Mouse (Mus musculus): ENCODE measurements around the gene Fam219b. TPM values are rescaled to one million over a fixed set of nuclear protein-coding genes. Genes with fewer than 3 reads are reported as not detected.

Fam219b gene
- polyA plus RNA-seq, 1 experiment from 2014 or later = 26.6 TPM

GRCm38 (mm10) chr9:57503622-57504380 lies 33.5 kb upstream of the Fam219b start, which contains the start of gene Rpp25:
Gene Rpp25 (plus strand): TSS chr9:57504026.
- Histone ChIP-seq H3K4me1 (replicated peaks; ENCODE audit: control insufficient read depth, insufficient read depth, low read length) (peaks cover 56% of the 10 kb centered on the region), H3K9me3 (ENCODE audit: control insufficient read depth, low read length) (no peaks in the 10 kb centered on the region), H3K4me2 (ENCODE audit: low read length) (peak within 1 kb of the TSS; percentile 72), H3K27me3 (replicated peaks; ENCODE audit: control insufficient read depth, insufficient read depth, low read length) (peaks cover 16% of the 10 kb centered on the region), H3K4me3 (replicated peaks; ENCODE audit: low read length) (peak within 1 kb of the TSS; percentile 51), H3K36me3 (ENCODE audit: control insufficient read depth, insufficient read depth) (no peaks in the 10 kb centered on the region), H3K9ac (replicated peaks; ENCODE audit: low read depth, low read length) (peak within 1 kb of the TSS; percentile 56), H3K27ac (ENCODE audit: low read length) (peak within 1 kb of the TSS; percentile 94)
- peak; percentile 38 for ATAC-seq
- under 1% methylated on average over 46 of the region's 46 CpGs for WGBS

DNA sequence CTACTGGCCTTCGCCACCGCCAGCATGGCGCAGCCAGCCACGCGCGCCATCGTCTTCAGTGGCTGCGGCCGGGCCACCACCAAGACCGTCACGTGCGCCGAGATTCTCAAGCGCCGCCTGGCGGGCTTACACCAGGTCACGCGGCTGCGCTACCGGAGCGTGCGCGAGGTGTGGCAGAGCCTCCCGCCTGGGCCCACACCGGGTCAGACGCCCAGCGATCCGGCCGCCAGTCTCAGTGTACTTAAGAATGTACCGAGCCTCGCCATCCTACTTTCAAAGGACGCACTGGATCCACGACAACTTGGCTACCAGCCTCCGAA lies 33.0 kb upstream of the Fam219b start:
- Histone ChIP-seq H3K4me3 (replicated peaks; ENCODE audit: low read length) (peak overlapping the region; percentile 51), H3K27ac (ENCODE audit: low read length) (no peak overlapping the region), H3K27me3 (replicated peaks; ENCODE audit: control insufficient read depth, insufficient read depth, low read length) (peaks cover 16% of the 10 kb centered on the region), H3K4me1 (replicated peaks; ENCODE audit: control insufficient read depth, insufficient read depth, low read length) (peaks cover 56% of the 10 kb centered on the region), H3K9ac (replicated peaks; ENCODE audit: low read depth, low read length) (peak overlapping the region; percentile 56; the same call in 1 of the 2 replicates), H3K4me2 (ENCODE audit: low read length) (peak overlapping the region; percentile 72), H3K36me3 (ENCODE audit: control insufficient read depth, insufficient read depth) (no peaks in the 10 kb centered on the region), H3K9me3 (ENCODE audit: control insufficient read depth, low read length) (no peaks in the 10 kb centered on the region)
- under 1% methylated on average over 34 of the region's 34 CpGs for WGBS
- peak; percentile 21; the same call in 1 of the 2 replicates for ATAC-seq

GRCm38 (mm10) chr9:57504891-57505290 lies 32.4 kb upstream of the Fam219b start:
- Histone ChIP-seq H3K4me2 (ENCODE audit: low read length) (peak overlapping the region; percentile 72), H3K9ac (replicated peaks; ENCODE audit: low read depth, low read length) (no peak overlapping the region), H3K4me1 (replicated peaks; ENCODE audit: control insufficient read depth, insufficient read depth, low read length) (peaks cover 56% of the 10 kb centered on the region), H3K4me3 (replicated peaks; ENCODE audit: low read length) (peak overlapping the region; percentile 51), H3K9me3 (ENCODE audit: control insufficient read depth, low read length) (no peaks in the 10 kb centered on the region), H3K36me3 (ENCODE audit: control insufficient read depth, insufficient read depth) (no peaks in the 10 kb centered on the region), H3K27ac (ENCODE audit: low read length) (no peak overlapping the region; the same call in 1 of the 2 replicates), H3K27me3 (replicated peaks; ENCODE audit: control insufficient read depth, insufficient read depth, low read length) (peaks cover 16% of the 10 kb centered on the region)
- 50% methylated on average over 10 of the region's 10 CpGs for WGBS
- ATAC-seq = no peak

GRCm38 (mm10) chr9:57505700-57506099 lies 31.6 kb upstream of the Fam219b start:
- Histone ChIP-seq H3K27ac (ENCODE audit: low read length) (peak overlapping the region; percentile 62), H3K36me3 (ENCODE audit: control insufficient read depth, insufficient read depth) (no peaks in the 10 kb centered on the region), H3K9me3 (ENCODE audit: control insufficient read depth, low read length) (no peaks in the 10 kb centered on the region), H3K27me3 (replicated peaks; ENCODE audit: control insufficient read depth, insufficient read depth, low read length) (peaks cover 16% of the 10 kb centered on the region), H3K4me3 (replicated peaks; ENCODE audit: low read length) (no peak overlapping the region), H3K4me2 (ENCODE audit: low read length) (0 out of 2 replicates have a peak overlapping the region, but pooled peaks have one; percentile 2), H3K9ac (replicated peaks; ENCODE audit: low read depth, low read length) (0 out of 2 replicates have a peak overlapping the region, but pooled peaks have one; percentile 3), H3K4me1 (replicated peaks; ENCODE audit: control insufficient read depth, insufficient read depth, low read length) (peaks cover 50% of the 10 kb centered on the region)
- 6% methylated on average over 8 of the region's 8 CpGs for WGBS
- ATAC-seq = peak; percentile 65

DNA sequence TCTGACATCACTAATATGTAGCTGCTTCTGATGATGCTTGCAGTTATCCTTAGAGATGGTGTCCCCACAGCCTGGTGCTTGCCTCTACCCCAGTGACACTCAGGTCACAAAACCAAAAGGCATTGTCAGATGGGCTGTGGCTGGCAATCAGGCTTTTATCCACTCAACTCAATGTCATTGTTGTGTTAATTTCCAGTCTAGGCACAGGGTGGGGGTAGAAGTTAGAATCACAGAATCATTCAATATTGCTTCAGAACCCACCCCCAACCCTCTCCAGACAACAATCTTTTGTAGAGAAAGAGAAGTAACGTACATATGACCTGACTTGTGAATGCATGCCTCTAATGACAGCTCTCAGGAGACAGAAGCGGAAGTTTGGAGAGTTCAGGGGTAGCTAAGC lies 26.8 kb upstream of the Fam219b start:
- ATAC-seq = no peak
- WGBS = 62% methylated on average over 2 of the region's 2 CpGs

GRCm38 (mm10) chr9:57517113-57517512 lies 20.2 kb upstream of the Fam219b start:
- no peaks in the 10 kb centered on the region for H3K36me3 ChIP-seq (ENCODE audit: control insufficient read depth, insufficient read depth)
- H3K4me1 ChIP-seq (replicated peaks; ENCODE audit: control insufficient read depth, insufficient read depth, low read length) = peaks cover 12% of the 10 kb centered on the region
- H3K4me3 ChIP-seq (replicated peaks; ENCODE audit: low read length) = no peak overlapping the region
- no peaks in the 10 kb centered on the region for H3K9me3 ChIP-seq (ENCODE audit: control insufficient read depth, low read length)
- peak; percentile 31; the same call in 1 of the 2 replicates for ATAC-seq
- H3K9ac ChIP-seq (replicated peaks; ENCODE audit: low read depth, low read length) = no peak overlapping the region
- no peak overlapping the region for H3K4me2 ChIP-seq (ENCODE audit: low read length)
- WGBS = 7% methylated on average over 3 of the region's 3 CpGs
- peak overlapping the region; percentile 53 for H3K27ac ChIP-seq (ENCODE audit: low read length)
- H3K27me3 ChIP-seq (replicated peaks; ENCODE audit: control insufficient read depth, insufficient read depth, low read length) = no peaks in the 10 kb centered on the region

More for the DNA sequence above, 26.8 kb upstream of the Fam219b start:
- Histone ChIP-seq H3K36me3 (ENCODE audit: control insufficient read depth, insufficient read depth) (no peaks in the 10 kb centered on the region), H3K9me3 (ENCODE audit: control insufficient read depth, low read length) (no peaks in the 10 kb centered on the region), H3K4me1 (replicated peaks; ENCODE audit: control insufficient read depth, insufficient read depth, low read length) (peaks cover 6% of the 10 kb centered on the region; the same call in 1 of the 2 replicates), H3K9ac (replicated peaks; ENCODE audit: low read depth, low read length) (no peak overlapping the region), H3K4me2 (ENCODE audit: low read length) (no peak overlapping the region), H3K4me3 (replicated peaks; ENCODE audit: low read length) (no peak overlapping the region), H3K27me3 (replicated peaks; ENCODE audit: control insufficient read depth, insufficient read depth, low read length) (0 out of 2 replicates have a peak, but pooled peaks cover 2% of the 10 kb centered on the region), H3K27ac (ENCODE audit: low read length) (no peak overlapping the region)

DNA sequence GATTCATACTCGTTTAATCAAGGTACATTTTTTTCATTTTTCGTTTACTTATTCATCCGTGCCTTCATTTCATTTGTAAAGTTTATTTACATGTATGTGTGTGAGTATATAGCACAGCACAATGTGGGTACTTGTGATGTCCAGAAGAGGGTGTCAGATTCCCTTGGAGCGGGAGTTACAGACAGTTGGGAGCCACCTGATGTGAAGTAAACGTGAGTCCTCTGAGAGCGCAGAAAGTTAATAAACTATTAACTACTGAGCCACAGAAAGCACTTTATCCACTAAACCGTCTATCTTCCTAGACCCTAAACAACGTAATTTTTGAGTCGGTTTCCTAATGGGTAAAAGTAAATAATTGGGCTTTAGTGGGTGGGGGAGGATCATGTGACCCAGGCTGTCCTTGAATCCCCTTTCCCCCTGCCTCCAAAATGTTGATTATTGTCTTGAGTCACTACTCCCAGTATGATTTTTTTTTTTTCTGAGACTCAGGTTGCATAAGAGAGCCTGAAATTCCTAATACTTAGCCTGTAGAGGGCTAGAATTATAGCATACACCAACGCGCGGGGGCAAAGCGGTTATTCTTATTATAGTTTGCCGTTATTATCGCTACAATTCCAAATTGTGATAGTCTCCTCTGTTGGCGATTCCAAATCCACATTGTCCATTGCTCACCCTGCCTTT lies 16.8 kb upstream of the Fam219b start:
- H3K9ac ChIP-seq (replicated peaks; ENCODE audit: low read depth, low read length) = peak overlapping the region; percentile 98
- peak overlapping the region; percentile 65 for H3K4me2 ChIP-seq (ENCODE audit: low read length)
- peak overlapping the region; percentile 88 for H3K27ac ChIP-seq (ENCODE audit: low read length)
- H3K36me3 ChIP-seq (ENCODE audit: control insufficient read depth, insufficient read depth) = no peaks in the 10 kb centered on the region
- 24% methylated on average over 16 of the region's 16 CpGs for WGBS
- H3K9me3 ChIP-seq (ENCODE audit: control insufficient read depth, low read length) = no peaks in the 10 kb centered on the region
- peak; percentile 52 for ATAC-seq
- H3K27me3 ChIP-seq (replicated peaks; ENCODE audit: control insufficient read depth, insufficient read depth, low read length) = no peaks in the 10 kb centered on the region
- H3K4me1 ChIP-seq (replicated peaks; ENCODE audit: control insufficient read depth, insufficient read depth, low read length) = peaks cover 31% of the 10 kb centered on the region
- peak overlapping the region; percentile 94 for H3K4me3 ChIP-seq (replicated peaks; ENCODE audit: low read length)

DNA sequence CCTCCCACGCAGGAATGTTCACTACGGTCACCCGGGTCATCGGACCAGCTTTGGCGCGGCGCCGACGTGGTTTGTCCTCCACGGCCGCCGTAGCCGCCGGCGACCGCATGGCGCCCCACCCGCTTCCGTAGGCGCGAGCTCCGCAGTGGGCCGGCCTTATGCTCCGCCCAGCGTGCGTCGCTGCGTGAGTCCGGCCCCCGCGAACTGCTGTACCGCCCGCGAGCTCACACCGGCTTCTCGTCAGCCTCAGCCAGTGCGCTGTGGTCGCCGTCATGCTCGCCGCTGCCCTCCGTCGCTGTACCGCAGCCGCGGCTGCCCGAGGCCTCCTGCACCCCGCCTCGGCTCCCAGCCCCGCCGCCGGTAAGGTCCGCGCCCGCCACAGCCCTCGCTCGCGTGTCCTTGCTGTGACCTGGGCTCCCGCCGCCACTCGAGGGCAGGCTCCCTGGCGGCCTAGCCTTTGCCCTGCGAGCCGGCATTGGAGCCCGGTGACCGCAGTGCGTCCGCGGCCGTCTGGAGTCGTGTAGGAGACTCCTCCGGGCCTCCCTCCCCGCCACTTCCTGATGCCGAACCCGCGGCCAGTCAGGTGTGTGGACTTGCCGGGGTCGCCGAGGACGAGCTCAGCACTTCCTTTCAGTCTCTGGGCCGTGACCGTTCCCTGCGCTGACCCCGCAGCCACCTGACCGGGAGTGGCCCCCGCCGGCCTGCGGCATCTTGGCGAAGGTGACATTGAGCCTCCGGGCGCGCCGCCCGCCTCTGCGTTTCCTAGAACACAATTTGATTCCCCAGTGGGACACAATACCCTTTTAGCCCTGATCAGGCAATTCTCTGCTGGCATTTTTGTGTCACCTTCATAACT lies 16.0 kb upstream of the Fam219b start, which contains the start of gene Cox5a:
Gene Cox5a, plus strand, starts transcription at position 219 of the 856 bp plus-strand sequence.
- Histone ChIP-seq H3K27me3 (replicated peaks; ENCODE audit: control insufficient read depth, insufficient read depth, low read length) (no peaks in the 10 kb centered on the region), H3K4me1 (replicated peaks; ENCODE audit: control insufficient read depth, insufficient read depth, low read length) (peaks cover 31% of the 10 kb centered on the region), H3K27ac (ENCODE audit: low read length) (peak within 1 kb of the TSS; percentile 88), H3K9me3 (ENCODE audit: control insufficient read depth, low read length) (no peaks in the 10 kb centered on the region), H3K36me3 (ENCODE audit: control insufficient read depth, insufficient read depth) (no peaks in the 10 kb centered on the region), H3K4me3 (replicated peaks; ENCODE audit: low read length) (peak within 1 kb of the TSS; percentile 94), H3K9ac (replicated peaks; ENCODE audit: low read depth, low read length) (peak within 1 kb of the TSS; percentile 98), H3K4me2 (ENCODE audit: low read length) (peak within 1 kb of the TSS; percentile 80)
- ATAC-seq = peak; percentile 97
- under 1% methylated on average over 95 of the region's 95 CpGs for WGBS
